Mouse (Mus musculus) left cerebral cortex, postnatal 10 days (tissue): ENCODE results near the gene Stx1b. TPM values are rescaled to one million over a fixed set of nuclear protein-coding genes. Genes with fewer than 3 reads are reported as not detected.

ENCODE experiments used
- DNase-seq, 2 experiments: peaks; one replicate each; pipeline ENCODE4 v3.0.0; 2021 to 2022; ENCODE audit warnings: low spot score in 2 of 2, mixed read lengths in 1 of 2; ENCODE audit errors: extremely low spot score in 1 of 2
- intact Hi-C: fragments of 180-260 bp; cut with DNase I; formaldehyde crosslinking; loops from one replicate; pipeline ENCODE4 v1.15.1; 2025
- total RNA-seq, 2 experiments: library from RNA; stranded (reverse); gene quantifications; 2 replicates each; pipeline ENCODE4 v1.2.3; 2021

Gene Stx1b
- total RNA-seq, 2 experiments from 2014 or later, result 340 to 347 TPM

- no peak for DNase-seq
- intact Hi-C loops, result no loop called here
Measured at GRCm38 (mm10) chr7:127766851-127767609, 57.3 kb downstream of the Stx1b start.

GRCm38 (mm10) chr7:127765756-127766155 lies 58.6 kb downstream of the Stx1b start:
- intact Hi-C loops, result no loop called here
- no peak for DNase-seq

- DNase-seq, result no peak
Measured at GRCm38 (mm10) chr7:127763642-127764041, 60.7 kb downstream of the Stx1b start.

GRCm38 (mm10) chr7:127761026-127761425 lies 63.3 kb downstream of the Stx1b start:
- intact Hi-C loops, result no loop called here
- peak in 1 of 2 experiments; percentile 73 for DNase-seq

More at GRCm38 (mm10) chr7:127763642-127764041, 60.7 kb downstream of the Stx1b start:
- intact Hi-C loops, result no loop called here

GRCm38 (mm10) chr7:127760478-127760877 lies 63.9 kb downstream of the Stx1b start:
- DNase-seq, result no peak

GRCm38 (mm10) chr7:127759716-127760115 lies 64.6 kb downstream of the Stx1b start:
- DNase-seq, result no peak
- intact Hi-C loops, result no loop called here

More at GRCm38 (mm10) chr7:127760478-127760877, 63.9 kb downstream of the Stx1b start:
- intact Hi-C loops, result no loop called here

Other genes starting within 250 kb of the Stx1b start
- 1 to 10 TPM; 8.1 to 8.3 TPM for gene Ccdc189, start 236.0 kb downstream of the Stx1b start, total RNA-seq
- 10 to 100 TPM; 63.8 to 64.1 TPM for gene Rnf40, start 235.8 kb downstream of the Stx1b start, total RNA-seq
- gene Zfp629, start 208.8 kb downstream of the Stx1b start, total RNA-seq, result 10 to 100 TPM; 22.3 to 29.8 TPM
- gene Bcl7c, start 115.6 kb downstream of the Stx1b start, total RNA-seq, result 10 to 100 TPM; 55.1 to 55.9 TPM
- 1 to 10 TPM; 2.9 to 4.5 TPM for gene Ctf1, start 111.8 kb downstream of the Stx1b start, total RNA-seq
- gene Ctf2, start 92.4 kb downstream of the Stx1b start, total RNA-seq, result not detected
- 100 to 1,000 TPM in 1 of 2 experiments, 10 to 100 TPM in 1; 99.3 to 107 TPM for gene Fbxl19, start 80.0 kb downstream of the Stx1b start, total RNA-seq
- gene Orai3, start 54.7 kb downstream of the Stx1b start, total RNA-seq, result 10 to 100 TPM; 17.4 to 19.6 TPM
- 10 to 100 TPM; 35.0 to 40.9 TPM for gene Setd1a, start 47.9 kb downstream of the Stx1b start, total RNA-seq
- 1 to 10 TPM; 3.0 to 4.7 TPM for gene Gm49388, start 38.9 kb downstream of the Stx1b start, total RNA-seq
- gene Hsd3b7, start 23.9 kb downstream of the Stx1b start, total RNA-seq, result 1 to 10 TPM; 2.4 to 4.5 TPM
- gene Stx4a, start 255 bp downstream of the Stx1b start, total RNA-seq, result 10 to 100 TPM; 48.0 to 52.9 TPM
- gene Zfp646, start 51.7 kb upstream of the Stx1b start, total RNA-seq, result 10 to 100 TPM; 24.7 to 24.8 TPM
- 10 to 100 TPM; 23.3 to 26.0 TPM for gene Zfp668, start 52.3 kb upstream of the Stx1b start, total RNA-seq
- under 1 TPM; 0.49 to 0.73 TPM for gene Prss53, start 66.4 kb upstream of the Stx1b start, total RNA-seq
- gene Gm21974, start 70.9 kb upstream of the Stx1b start, total RNA-seq, result not detected
- gene Vkorc1, start 71.1 kb upstream of the Stx1b start, total RNA-seq, result 10 to 100 TPM; 23.9 to 24.6 TPM
- 10 to 100 TPM; 43.0 to 43.2 TPM for gene Bckdk, start 79.5 kb upstream of the Stx1b start, total RNA-seq
- 10 to 100 TPM; 24.2 to 26.9 TPM for gene Kat8, start 88.0 kb upstream of the Stx1b start, total RNA-seq
- under 1 TPM; 0.64 to 0.81 TPM for gene Prss8, start 105.6 kb upstream of the Stx1b start, total RNA-seq
- gene Prss36, start 122.2 kb upstream of the Stx1b start, total RNA-seq, result 10 to 100 TPM; 12.2 to 14.4 TPM
- 100 to 1,000 TPM; 387 to 389 TPM for gene Fus, start 142.9 kb upstream of the Stx1b start, total RNA-seq
- 1 to 10 TPM; 3.7 to 5.5 TPM for gene Pycard, start 169.3 kb upstream of the Stx1b start, total RNA-seq
- gene Trim72, start 179.4 kb upstream of the Stx1b start, total RNA-seq, result under 1 TPM; 0.39 to 0.62 TPM
- gene Itgam, start 238.1 kb upstream of the Stx1b start, total RNA-seq, result 1 to 10 TPM; 8.5 to 8.7 TPM
- under 1 TPM in 1 of 2 experiments, not detected in 1; 0.09 TPM for gene Gm49368, start 238.1 kb upstream of the Stx1b start, total RNA-seq